Mouse (Mus musculus): ENCODE measurements at regions not wholly inside any gene's neighbourhood (a gene's known extent, or its start where the extent isn't known, plus 50 kb on each side); places are given as distances from the start of the nearest gene placed in this dataset.
"Not testable (repeated sequence)": the region's sequence is repeated elsewhere in the genome, so short reads cannot be mapped to it uniquely, and the experiment has no call there.

GRCm38 (mm10) chr1:105463819-105464614 is 107.5 kb upstream of the Rnf152 start:
- WGBS = 80% methylated on average over 2 of the region's 2 CpGs
- Histone ChIP-seq H3K4me2 (ENCODE audit: low read length) (no peak overlapping the region), H3K27ac (ENCODE audit: low read depth, low read length) (no peak overlapping the region), H3K27me3 (replicated peaks; ENCODE audit: control insufficient read depth, insufficient read depth, low read length) (no peaks in the 10 kb centered on the region), H3K4me1 (ENCODE audit: control insufficient read depth, insufficient read depth, low read depth, low read length) (no peaks in the 10 kb centered on the region), H3K9me3 (ENCODE audit: control insufficient read depth, low read length) (no peaks in the 10 kb centered on the region), H3K9ac (ENCODE audit: low read depth, low read length) (no peak overlapping the region), H3K4me3 (ENCODE audit: low read length) (no peak overlapping the region), H3K36me3 (ENCODE audit: control insufficient read depth, insufficient read depth, low read length) (no peaks in the 10 kb centered on the region)
- ATAC-seq = peak; percentile 74; the same call in 1 of the 2 replicates

GRCm38 (mm10) chr1:105462695-105463094 is 106.2 kb upstream of the Rnf152 start:
- no peaks in the 10 kb centered on the region for H3K4me1 ChIP-seq (ENCODE audit: control insufficient read depth, insufficient read depth, low read depth, low read length)
- no peaks in the 10 kb centered on the region for H3K36me3 ChIP-seq (ENCODE audit: control insufficient read depth, insufficient read depth, low read length)
- no peak overlapping the region for H3K27ac ChIP-seq (ENCODE audit: low read depth, low read length)
- no peak for ATAC-seq
- H3K4me2 ChIP-seq (ENCODE audit: low read length) = no peak overlapping the region
- H3K9me3 ChIP-seq (ENCODE audit: control insufficient read depth, low read length) = no peaks in the 10 kb centered on the region
- H3K27me3 ChIP-seq (replicated peaks; ENCODE audit: control insufficient read depth, insufficient read depth, low read length) = no peaks in the 10 kb centered on the region
- H3K4me3 ChIP-seq (ENCODE audit: low read length) = no peak overlapping the region
- WGBS = 75% methylated on average over 1 of the region's 1 CpGs
- H3K9ac ChIP-seq (ENCODE audit: low read depth, low read length) = no peak overlapping the region

GRCm38 (mm10) chr1:105455783-105456182 is 99.3 kb upstream of the Rnf152 start:
- not testable (repeated sequence) for H3K4me3 ChIP-seq (ENCODE audit: low read length); H3K27me3 ChIP-seq (replicated peaks; ENCODE audit: control insufficient read depth, insufficient read depth, low read length); ATAC-seq; H3K4me1 ChIP-seq (ENCODE audit: control insufficient read depth, insufficient read depth, low read depth, low read length); H3K9ac ChIP-seq (ENCODE audit: low read depth, low read length); H3K27ac ChIP-seq (ENCODE audit: low read depth, low read length); H3K36me3 ChIP-seq (ENCODE audit: control insufficient read depth, insufficient read depth, low read length); H3K9me3 ChIP-seq (ENCODE audit: control insufficient read depth, low read length); H3K4me2 ChIP-seq (ENCODE audit: low read length)
- 96% methylated on average over 13 of the region's 13 CpGs for WGBS

- no peak for ATAC-seq
- Histone ChIP-seq H3K9me3 (ENCODE audit: control insufficient read depth, low read length) (0 out of 2 replicates have a peak, but pooled peaks cover 2% of the 10 kb centered on the region), H3K36me3 (ENCODE audit: control insufficient read depth, insufficient read depth, low read length) (no peaks in the 10 kb centered on the region), H3K27me3 (replicated peaks; ENCODE audit: control insufficient read depth, insufficient read depth, low read length) (no peaks in the 10 kb centered on the region), H3K27ac (ENCODE audit: low read depth, low read length) (no peak overlapping the region), H3K4me1 (ENCODE audit: control insufficient read depth, insufficient read depth, low read depth, low read length) (no peaks in the 10 kb centered on the region), H3K4me2 (ENCODE audit: low read length) (no peak overlapping the region), H3K9ac (ENCODE audit: low read depth, low read length) (no peak overlapping the region), H3K4me3 (ENCODE audit: low read length) (no peak overlapping the region)
- 60% methylated on average over 1 of the region's 1 CpGs for WGBS
Observed at GRCm38 (mm10) chr1:105454687-105455086, 98.2 kb upstream of the Rnf152 start.

GRCm38 (mm10) chr1:105446212-105446611 is 89.7 kb upstream of the Rnf152 start:
- 67% methylated on average over 1 of the region's 1 CpGs for WGBS
- no peak overlapping the region for H3K4me3 ChIP-seq (ENCODE audit: low read length)
- H3K9ac ChIP-seq (ENCODE audit: low read depth, low read length) = no peak overlapping the region
- H3K9me3 ChIP-seq (ENCODE audit: control insufficient read depth, low read length) = 0 out of 2 replicates have a peak, but pooled peaks cover 2% of the 10 kb centered on the region
- H3K4me2 ChIP-seq (ENCODE audit: low read length) = no peak overlapping the region
- H3K27me3 ChIP-seq (replicated peaks; ENCODE audit: control insufficient read depth, insufficient read depth, low read length) = no peaks in the 10 kb centered on the region
- no peak overlapping the region for H3K27ac ChIP-seq (ENCODE audit: low read depth, low read length)
- H3K36me3 ChIP-seq (ENCODE audit: control insufficient read depth, insufficient read depth, low read length) = no peaks in the 10 kb centered on the region
- H3K4me1 ChIP-seq (ENCODE audit: control insufficient read depth, insufficient read depth, low read depth, low read length) = no peaks in the 10 kb centered on the region
- ATAC-seq = no peak

- no peaks in the 10 kb centered on the region for H3K27me3 ChIP-seq (replicated peaks; ENCODE audit: control insufficient read depth, insufficient read depth, low read length)
- no peak overlapping the region for H3K27ac ChIP-seq (ENCODE audit: low read depth, low read length)
- no peak for ATAC-seq
- H3K4me1 ChIP-seq (ENCODE audit: control insufficient read depth, insufficient read depth, low read depth, low read length) = no peaks in the 10 kb centered on the region
- H3K4me2 ChIP-seq (ENCODE audit: low read length) = no peak overlapping the region
- H3K4me3 ChIP-seq (ENCODE audit: low read length) = no peak overlapping the region
- WGBS = 93% methylated on average over 5 of the region's 5 CpGs
- no peak overlapping the region for H3K9ac ChIP-seq (ENCODE audit: low read depth, low read length)
- H3K36me3 ChIP-seq (ENCODE audit: control insufficient read depth, insufficient read depth, low read length) = no peaks in the 10 kb centered on the region
- no peaks in the 10 kb centered on the region for H3K9me3 ChIP-seq (ENCODE audit: control insufficient read depth, low read length)
Observed at GRCm38 (mm10) chr1:105443546-105443945, 87.0 kb upstream of the Rnf152 start.

GRCm38 (mm10) chr1:105440296-105440695 is 83.8 kb upstream of the Rnf152 start:
- Histone ChIP-seq H3K4me3 (ENCODE audit: low read length) (no peak overlapping the region), H3K4me2 (ENCODE audit: low read length) (no peak overlapping the region), H3K9me3 (ENCODE audit: control insufficient read depth, low read length) (no peaks in the 10 kb centered on the region), H3K36me3 (ENCODE audit: control insufficient read depth, insufficient read depth, low read length) (no peaks in the 10 kb centered on the region), H3K9ac (ENCODE audit: low read depth, low read length) (no peak overlapping the region), H3K4me1 (ENCODE audit: control insufficient read depth, insufficient read depth, low read depth, low read length) (no peaks in the 10 kb centered on the region), H3K27me3 (replicated peaks; ENCODE audit: control insufficient read depth, insufficient read depth, low read length) (no peaks in the 10 kb centered on the region), H3K27ac (ENCODE audit: low read depth, low read length) (no peak overlapping the region)
- 31% methylated on average over 3 of the region's 3 CpGs for WGBS
- ATAC-seq = no peak

GRCm38 (mm10) chr1:105434631-105435403 is 78.3 kb upstream of the Rnf152 start:
- no peaks in the 10 kb centered on the region for H3K36me3 ChIP-seq (ENCODE audit: control insufficient read depth, insufficient read depth, low read length)
- no peak for ATAC-seq
- no peak overlapping the region for H3K4me3 ChIP-seq (ENCODE audit: low read length)
- no peak overlapping the region for H3K4me2 ChIP-seq (ENCODE audit: low read length)
- no peak overlapping the region for H3K9ac ChIP-seq (ENCODE audit: low read depth, low read length)
- WGBS = 82% methylated on average over 8 of the region's 8 CpGs
- H3K27ac ChIP-seq (ENCODE audit: low read depth, low read length) = no peak overlapping the region
- H3K4me1 ChIP-seq (ENCODE audit: control insufficient read depth, insufficient read depth, low read depth, low read length) = no peaks in the 10 kb centered on the region
- H3K27me3 ChIP-seq (replicated peaks; ENCODE audit: control insufficient read depth, insufficient read depth, low read length) = no peaks in the 10 kb centered on the region
- no peaks in the 10 kb centered on the region for H3K9me3 ChIP-seq (ENCODE audit: control insufficient read depth, low read length)

- H3K4me2 ChIP-seq (ENCODE audit: low read length) = no peak overlapping the region
- H3K9me3 ChIP-seq (ENCODE audit: control insufficient read depth, low read length) = no peaks in the 10 kb centered on the region
- no peaks in the 10 kb centered on the region for H3K4me1 ChIP-seq (ENCODE audit: control insufficient read depth, insufficient read depth, low read depth, low read length)
- no peaks in the 10 kb centered on the region for H3K36me3 ChIP-seq (ENCODE audit: control insufficient read depth, insufficient read depth, low read length)
- no peak overlapping the region for H3K9ac ChIP-seq (ENCODE audit: low read depth, low read length)
- H3K4me3 ChIP-seq (ENCODE audit: low read length) = no peak overlapping the region
- no peak for ATAC-seq
- H3K27me3 ChIP-seq (replicated peaks; ENCODE audit: control insufficient read depth, insufficient read depth, low read length) = no peaks in the 10 kb centered on the region
- H3K27ac ChIP-seq (ENCODE audit: low read depth, low read length) = no peak overlapping the region
- 81% methylated on average over 2 of the region's 2 CpGs for WGBS
Observed at GRCm38 (mm10) chr1:105433949-105434348, 77.4 kb upstream of the Rnf152 start.
